Mouse (Mus musculus) heart, adult 2 months (tissue): ENCODE measurements around the gene Nox4.

ENCODE experiments used
- CTCF ChIP-seq: fragments of 200-600 bp; IDR thresholded peaks from 2 replicates; pipeline ENCODE4 v1.8.1; 2022; ENCODE audit warnings: antibody characterized with exemption, mild to moderate bottlenecking, moderate library complexity
- EP300 ChIP-seq: fragments of 200-500 bp; IDR thresholded peaks from 2 replicates; pipeline ENCODE4 v1.6.1; 2011; ENCODE audit warnings: low read depth, low read length, control low read depth; ENCODE audit not compliant: insufficient read depth
- POLR2A ChIP-seq: fragments of 200-500 bp; IDR thresholded peaks from 2 replicates; pipeline ENCODE4 v1.6.1; 2011; ENCODE audit warnings: mild to moderate bottlenecking, low read depth, low read length, control low read depth; ENCODE audit not compliant: insufficient read depth

- TF ChIP-seq CTCF (no peak), EP300 (no peak), POLR2A (no peak)
Observed at GRCm38 (mm10) chr7:87241139-87241538, 4.8 kb upstream of the Nox4 start.
